Mouse (Mus musculus) neural tube, embryonic 13.5 days (tissue): ENCODE data around the gene Neurog3. TPM values are rescaled to one million over a fixed set of nuclear protein-coding genes. Genes with fewer than 3 reads are reported as not detected.

Source experiments
- ATAC-seq: fragments of 200-750 bp; cut with Nextera tagmentation; 2 replicates; pipeline ENCODE4 v1.8.0; 2017; ENCODE audit warnings: low read depth, mild to moderate bottlenecking, moderate TSS enrichment, moderate library complexity
- H3K27ac ChIP-seq: fragments of 300-500 bp; sonication (generic); replicated peaks from 2 replicates; pipeline ENCODE4 v1.5.1; 2015; ENCODE audit warnings: moderate library complexity, mild to moderate bottlenecking, inconsistent platforms
- H3K27me3 ChIP-seq: fragments of 300-500 bp; sonication (generic); 2 replicates; pipeline ENCODE4 v1.6.1; 2015; ENCODE audit warnings: mild to moderate bottlenecking, inconsistent platforms
- H3K36me3 ChIP-seq: fragments of 300-500 bp; sonication (generic); 2 replicates; pipeline ENCODE4 v1.6.1; 2015; ENCODE audit warnings: mild to moderate bottlenecking, inconsistent platforms
- H3K4me1 ChIP-seq: fragments of 300-500 bp; sonication (generic); replicated peaks from 2 replicates; pipeline ENCODE4 v1.6.1; 2015; ENCODE audit warnings: inconsistent platforms
- H3K4me2 ChIP-seq: fragments of 300-500 bp; sonication (generic); 2 replicates; pipeline ENCODE4 v1.6.1; 2015; ENCODE audit warnings: inconsistent platforms, mild to moderate bottlenecking, moderate library complexity
- H3K4me3 ChIP-seq: fragments of 300-500 bp; sonication (generic); 2 replicates; pipeline ENCODE4 v1.5.1; 2015; ENCODE audit warnings: mild to moderate bottlenecking, inconsistent platforms
- H3K9ac ChIP-seq: fragments of 300-500 bp; sonication (generic); 2 replicates; pipeline ENCODE4 v1.6.1; 2015; ENCODE audit warnings: moderate library complexity, mild to moderate bottlenecking, inconsistent platforms
- H3K9me3 ChIP-seq: fragments of 300-500 bp; sonication (generic); 2 replicates; pipeline ENCODE4 v1.6.1; 2016; ENCODE audit warnings: inconsistent platforms
- WGBS: fragments of 180-500 bp; shearing (Covaris S2); methylation state at CpG from one replicate; pipeline ENCODE4 v1.1.7; 2015; 5-methylcytosine and 5-hydroxymethylcytosine counted together
- polyA plus RNA-seq: library from polyadenylated mRNA; unstranded; fragments of >200 nt; fragmentation: Nextera tagmentation; extraction: Ambion mirVana; gene quantifications from 2 replicates; pipeline ENCODE4 v1.2.1, GENCODE M21; 2015

The Neurog3 gene
- polyA plus RNA-seq, 1 experiment from 2014 or later: 2.7 TPM

- H3K9me3 ChIP-seq: no peaks in the 10 kb centered on the region
- H3K27ac ChIP-seq: no peak overlapping the region
- peaks cover 77% of the 10 kb centered on the region for H3K27me3 ChIP-seq
- WGBS: 63% methylated on average over 9 of the region's 9 CpGs
- ATAC-seq: no peak
- H3K4me2 ChIP-seq: no peak overlapping the region
- peaks cover 7% of the 10 kb centered on the region; the same call in 1 of the 2 replicates for H3K36me3 ChIP-seq
- peaks cover 26% of the 10 kb centered on the region for H3K4me1 ChIP-seq
- H3K9ac ChIP-seq: no peak overlapping the region
- H3K4me3 ChIP-seq: no peak overlapping the region
These were observed 25.8 kb upstream of the Neurog3 start for GRCm38 (mm10) chr10:62107048-62107447.

- Histone ChIP-seq H3K4me3 (peak overlapping the region; percentile 66), H3K36me3 (peaks cover 7% of the 10 kb centered on the region; the same call in 1 of the 2 replicates), H3K9ac (peak overlapping the region; percentile 84), H3K4me1 (peaks cover 23% of the 10 kb centered on the region), H3K27ac (peak overlapping the region; percentile 29; the same call in 1 of the 2 replicates), H3K27me3 (peaks cover 66% of the 10 kb centered on the region), H3K4me2 (peak overlapping the region; percentile 67), H3K9me3 (no peaks in the 10 kb centered on the region)
- ATAC-seq: peak; percentile 81
- under 1% methylated on average over 57 of the region's 57 CpGs for WGBS
These were observed 22.2 kb upstream of the Neurog3 start for GRCm38 (mm10) chr10:62110504-62111206.

- Histone ChIP-seq H3K4me1 (peaks cover 23% of the 10 kb centered on the region), H3K27ac (no peak overlapping the region), H3K4me3 (peak overlapping the region; percentile 66), H3K36me3 (peaks cover 7% of the 10 kb centered on the region; the same call in 1 of the 2 replicates), H3K9me3 (no peaks in the 10 kb centered on the region), H3K27me3 (peaks cover 71% of the 10 kb centered on the region), H3K9ac (peak overlapping the region; percentile 84), H3K4me2 (peak overlapping the region; percentile 67)
- peak; percentile 45; the same call in 1 of the 2 replicates for ATAC-seq
- WGBS: 46% methylated on average over 6 of the region's 6 CpGs
These were observed 21.7 kb upstream of the Neurog3 start for GRCm38 (mm10) chr10:62111207-62111576.

- 45% methylated on average over 9 of the region's 9 CpGs for WGBS
- Histone ChIP-seq H3K36me3 (no peaks in the 10 kb centered on the region), H3K4me1 (peaks cover 20% of the 10 kb centered on the region), H3K4me3 (no peak overlapping the region), H3K9ac (no peak overlapping the region), H3K4me2 (no peak overlapping the region), H3K27ac (0 out of 2 replicates have a peak overlapping the region, but pooled peaks have one; percentile 4), H3K9me3 (no peaks in the 10 kb centered on the region), H3K27me3 (peaks cover 47% of the 10 kb centered on the region)
- no peak for ATAC-seq
These were observed 18.8 kb upstream of the Neurog3 start for GRCm38 (mm10) chr10:62113865-62114647.

GRCm38 (mm10) chr10:62127137-62127536 lies 5.8 kb upstream of the Neurog3 start:
- H3K27ac ChIP-seq: no peak overlapping the region
- no peak for ATAC-seq
- no peaks in the 10 kb centered on the region for H3K9me3 ChIP-seq
- peaks cover 76% of the 10 kb centered on the region for H3K27me3 ChIP-seq
- 42% methylated on average over 6 of the region's 6 CpGs for WGBS
- no peak overlapping the region for H3K4me2 ChIP-seq
- no peaks in the 10 kb centered on the region for H3K36me3 ChIP-seq
- H3K4me3 ChIP-seq: no peak overlapping the region
- H3K4me1 ChIP-seq: peaks cover 29% of the 10 kb centered on the region
- H3K9ac ChIP-seq: no peak overlapping the region

- no peaks in the 10 kb centered on the region for H3K36me3 ChIP-seq
- no peaks in the 10 kb centered on the region for H3K9me3 ChIP-seq
- 34% methylated on average over 21 of the region's 21 CpGs for WGBS
- H3K4me1 ChIP-seq: peaks cover 34% of the 10 kb centered on the region
- H3K9ac ChIP-seq: no peak overlapping the region
- H3K27me3 ChIP-seq: peaks cover 80% of the 10 kb centered on the region
- no peak for ATAC-seq
- H3K27ac ChIP-seq: no peak overlapping the region
- 0 out of 2 replicates have a peak overlapping the region, but pooled peaks have one; percentile 2 for H3K4me3 ChIP-seq
- H3K4me2 ChIP-seq: peak overlapping the region; percentile 39
These were observed 5.1 kb upstream of the Neurog3 start for GRCm38 (mm10) chr10:62127711-62128231.

GRCm38 (mm10) chr10:62128316-62128951 lies 4.5 kb upstream of the Neurog3 start:
- H3K9me3 ChIP-seq: no peaks in the 10 kb centered on the region
- H3K4me1 ChIP-seq: peaks cover 41% of the 10 kb centered on the region
- peak; percentile 23; the same call in 1 of the 2 replicates for ATAC-seq
- peak overlapping the region; percentile 39 for H3K4me2 ChIP-seq
- no peak overlapping the region for H3K4me3 ChIP-seq
- H3K9ac ChIP-seq: no peak overlapping the region
- peaks cover 86% of the 10 kb centered on the region for H3K27me3 ChIP-seq
- under 1% methylated on average over 32 of the region's 32 CpGs for WGBS
- no peak overlapping the region for H3K27ac ChIP-seq
- no peaks in the 10 kb centered on the region for H3K36me3 ChIP-seq

GRCm38 (mm10) chr10:62135696-62136470 lies 3.0 kb downstream of the Neurog3 start:
- whole genome bisulfite sequencing: 4% methylated on average over 8 of the region's 8 CpGs
- no peak overlapping the region for H3K27ac ChIP-seq
- no peaks in the 10 kb centered on the region for H3K36me3 ChIP-seq
- H3K4me2 ChIP-seq: peak overlapping the region; percentile 11; the same call in 1 of the 2 replicates
- 0 out of 2 replicates have a peak, but pooled peaks have one; percentile 21 for ATAC-seq
- H3K4me1 ChIP-seq: peaks cover 52% of the 10 kb centered on the region
- H3K9me3 ChIP-seq: no peaks in the 10 kb centered on the region
- H3K4me3 ChIP-seq: no peak overlapping the region
- no peak overlapping the region for H3K9ac ChIP-seq
- peaks cover 99% of the 10 kb centered on the region for H3K27me3 ChIP-seq

- Histone ChIP-seq H3K27ac (no peak overlapping the region), H3K9ac (no peak overlapping the region), H3K27me3 (peaks cover 99% of the 10 kb centered on the region), H3K36me3 (no peaks in the 10 kb centered on the region), H3K4me2 (no peak overlapping the region), H3K4me3 (no peak overlapping the region), H3K9me3 (no peaks in the 10 kb centered on the region), H3K4me1 (peaks cover 47% of the 10 kb centered on the region)
- no peak for ATAC-seq
- 5% methylated on average over 4 of the region's 4 CpGs for WGBS
These were observed 4.3 kb downstream of the Neurog3 start for GRCm38 (mm10) chr10:62137150-62137549.

GRCm38 (mm10) chr10:62138040-62138439 lies 5.2 kb downstream of the Neurog3 start:
- 23% methylated on average over 3 of the region's 3 CpGs for WGBS
- no peak for ATAC-seq
- Histone ChIP-seq H3K4me3 (no peak overlapping the region), H3K4me1 (peaks cover 40% of the 10 kb centered on the region), H3K27ac (no peak overlapping the region), H3K36me3 (no peaks in the 10 kb centered on the region), H3K4me2 (no peak overlapping the region), H3K9ac (no peak overlapping the region), H3K27me3 (peaks cover 92% of the 10 kb centered on the region), H3K9me3 (no peaks in the 10 kb centered on the region)

- no peak within 1 kb of the TSS for H3K27ac ChIP-seq
- peaks cover 85% of the 10 kb centered on the region for H3K27me3 ChIP-seq
- H3K4me3 ChIP-seq: no peak within 1 kb of the TSS
- H3K4me1 ChIP-seq: peaks cover 9% of the 10 kb centered on the region; the same call in 1 of the 2 replicates
- H3K36me3 ChIP-seq: no peaks in the 10 kb centered on the region
- ATAC-seq: no peak
- WGBS: 65% methylated on average over 8 of the region's 8 CpGs
- H3K9ac ChIP-seq: no peak within 1 kb of the TSS
- H3K9me3 ChIP-seq: no peaks in the 10 kb centered on the region
- H3K4me2 ChIP-seq: no peak within 1 kb of the TSS
These were observed 10.9 kb downstream of the Neurog3 start, which contains the start of gene Fam241b for GRCm38 (mm10) chr10:62143820-62144219. TSS of gene Fam241b (minus strand) at chr10:62143920.
